Mouse (Mus musculus): Measurements from ENCODE around the gene AU022252.
"Not testable (repeated sequence)": the region's sequence is repeated elsewhere in the genome, so short reads cannot be mapped to it uniquely, and the experiment has no call there.

AU022252 gene

DNA sequence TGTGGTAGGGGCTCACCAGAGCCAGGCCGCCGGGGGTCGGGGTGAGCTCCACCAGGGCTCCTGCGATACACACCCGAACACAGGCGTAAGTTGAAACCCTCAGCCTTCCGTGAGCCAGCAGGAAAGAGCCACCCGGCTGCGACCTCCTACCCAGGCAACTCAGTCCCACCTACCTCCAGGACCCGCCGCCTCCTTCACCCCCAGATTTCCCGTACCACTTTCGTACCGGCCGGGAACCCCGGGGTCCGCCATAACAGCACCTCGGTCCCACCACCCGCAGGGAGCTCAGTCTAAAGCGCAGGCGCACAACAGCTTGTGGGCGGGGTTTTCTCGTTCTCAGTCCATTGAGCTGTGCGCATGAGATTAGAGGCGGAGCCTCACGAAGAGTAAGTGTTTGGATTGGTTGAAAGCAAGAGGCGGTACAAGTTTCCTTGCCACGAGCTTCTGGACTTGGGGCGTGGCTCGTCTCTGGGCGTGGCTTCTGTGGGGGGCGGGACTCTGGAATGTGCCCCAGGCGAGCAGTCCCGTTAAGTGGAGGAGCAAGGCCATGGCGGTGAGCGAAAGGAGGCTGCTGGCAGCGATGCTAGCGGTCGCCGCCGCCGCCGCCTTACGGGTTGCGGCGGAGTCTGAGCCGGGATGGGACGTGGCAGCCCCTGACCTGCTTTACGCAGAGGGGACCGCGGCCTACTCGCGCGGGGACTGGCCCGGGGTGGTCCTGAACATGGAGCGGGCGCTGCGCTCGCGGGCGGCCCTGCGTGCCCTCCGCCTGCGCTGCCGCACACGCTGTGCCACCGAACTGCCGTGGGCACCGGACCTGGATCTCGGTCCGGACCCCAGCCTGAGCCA lies at the start of gene AU022252, which contains the start of gene P3h1:
Gene AU022252 (minus strand): TSS at position 303 of the 846 bp plus-strand sequence.
Gene P3h1 (plus strand): TSS at position 506 of the 846 bp plus-strand sequence.
- DNase-seq (ENCODE audit: low spot score) = peak; percentile 100

DNA sequence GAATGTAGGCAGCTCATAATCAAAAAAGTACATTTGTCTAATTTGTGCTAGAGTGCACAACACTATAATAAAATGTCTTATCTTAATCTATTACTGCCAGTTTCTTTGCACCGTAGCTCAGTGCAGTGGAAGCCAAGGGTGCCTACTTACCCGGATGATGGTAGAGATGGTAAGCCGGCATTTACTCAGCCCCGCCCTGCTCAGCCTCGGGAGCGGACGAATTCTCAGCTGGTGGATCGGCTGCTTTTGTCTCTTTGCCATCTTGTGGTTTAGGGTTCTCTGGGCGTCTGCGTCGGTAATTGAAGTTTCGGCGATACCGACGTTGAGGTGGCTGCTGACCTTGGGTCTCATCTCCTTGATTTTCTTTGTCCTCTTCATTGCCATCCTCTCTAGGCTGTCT lies 46.3 kb upstream of the AU022252 start:
- not testable (repeated sequence) for DNase-seq (ENCODE audit: low spot score)

DNA sequence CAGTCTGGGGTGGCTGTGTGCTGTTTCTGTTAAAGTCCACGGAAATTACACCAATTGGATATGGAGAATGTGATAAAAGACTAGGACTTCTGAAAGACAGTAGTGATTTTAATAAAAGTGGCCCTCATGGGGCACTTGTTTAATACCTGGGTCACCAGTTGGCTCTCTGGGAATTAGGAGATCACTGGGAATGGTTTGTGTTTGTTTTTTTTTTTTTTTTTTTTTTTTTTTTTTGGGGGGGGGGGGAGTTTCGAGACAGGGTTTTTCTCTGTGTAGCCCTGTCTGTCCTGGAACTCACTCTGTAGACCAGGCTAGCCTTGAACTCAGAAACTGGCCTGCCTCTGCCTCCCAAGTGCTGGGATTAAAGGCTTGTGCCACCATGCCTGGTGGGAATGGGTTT lies 43.2 kb upstream of the AU022252 start:
- DNase-seq (ENCODE audit: low spot score) = no peak

DNA sequence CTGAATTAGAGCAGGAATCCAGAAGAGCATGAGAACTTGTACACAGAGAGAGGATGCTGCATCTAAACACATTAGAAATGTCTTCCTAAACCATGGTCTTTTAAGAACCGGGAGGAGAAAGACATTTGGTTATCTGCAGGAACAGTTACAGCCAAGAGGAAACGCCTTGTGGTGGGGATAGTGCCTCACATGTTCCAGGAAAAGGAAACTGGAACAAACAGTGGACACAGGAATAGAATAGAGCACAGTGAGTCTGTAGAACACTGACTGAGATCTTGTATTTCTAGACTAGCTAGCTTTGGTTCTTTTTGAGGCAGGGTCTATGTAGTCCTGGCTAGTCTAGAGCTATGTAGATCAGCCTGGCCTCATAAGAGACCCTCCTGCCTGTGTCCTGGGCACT lies 42.7 kb upstream of the AU022252 start:
- DNase-seq (ENCODE audit: low spot score) = no peak

DNA sequence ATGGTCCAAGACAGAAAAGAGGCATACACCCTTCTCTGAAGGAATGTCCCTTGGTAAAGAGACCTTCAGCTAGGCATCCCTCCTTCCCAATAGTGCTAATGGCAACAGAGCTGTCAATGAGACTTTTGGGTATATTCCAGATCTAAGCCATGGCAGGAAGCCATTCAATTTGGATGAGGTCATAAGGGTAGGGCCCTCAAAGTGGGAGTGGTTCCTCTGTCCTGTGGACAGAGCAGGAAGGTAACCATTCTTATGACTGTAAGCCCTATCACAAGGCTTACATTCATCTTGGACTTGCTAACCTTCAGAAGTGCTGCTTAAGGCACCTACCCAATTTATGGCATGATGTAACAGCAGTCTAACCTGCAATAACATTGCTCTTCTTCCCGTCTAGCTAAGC lies 42.1 kb upstream of the AU022252 start:
- no peak for DNase-seq (ENCODE audit: low spot score)

DNA sequence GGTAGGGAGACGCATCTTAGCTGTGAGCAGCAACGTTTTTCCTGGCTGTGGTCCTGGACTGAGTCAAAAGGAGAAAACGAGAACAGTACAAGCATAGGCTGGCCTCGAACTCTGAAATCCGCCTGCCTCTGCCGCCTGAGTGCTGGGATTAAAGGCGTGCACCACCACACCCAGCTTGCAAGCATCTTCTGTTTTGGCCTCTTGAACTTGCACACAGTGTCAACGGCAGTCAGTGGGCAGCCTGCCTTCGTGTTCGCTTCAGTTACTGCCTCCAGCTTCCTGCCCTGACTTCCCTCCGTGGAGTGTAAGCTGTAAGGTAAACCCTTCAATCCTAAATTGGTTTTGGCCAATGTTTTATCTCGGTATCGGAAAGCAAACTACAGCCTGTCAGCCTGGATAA lies 34.1 kb upstream of the AU022252 start:
- no peak for DNase-seq (ENCODE audit: low spot score)

DNA sequence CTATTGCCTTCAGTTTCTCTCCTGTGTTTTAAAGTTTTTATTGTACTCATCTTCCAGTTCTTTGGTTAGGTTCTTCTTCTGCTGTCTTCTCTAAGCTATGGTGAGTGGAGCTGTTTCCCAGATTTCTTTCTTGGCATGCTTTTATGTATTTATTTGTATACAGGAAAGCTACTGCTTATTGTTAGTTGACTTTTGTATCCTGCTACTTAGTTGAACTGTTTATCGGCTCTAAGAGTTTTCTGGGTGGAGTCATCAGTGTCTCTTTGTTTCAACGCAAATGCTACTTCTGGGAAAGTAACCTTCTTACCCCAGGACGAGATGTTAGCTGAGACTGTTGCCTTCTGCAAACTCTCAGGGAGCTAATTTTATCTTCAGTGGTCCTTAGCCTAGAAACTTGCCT lies 30.9 kb upstream of the AU022252 start:
- no peak for DNase-seq (ENCODE audit: low spot score)

DNA sequence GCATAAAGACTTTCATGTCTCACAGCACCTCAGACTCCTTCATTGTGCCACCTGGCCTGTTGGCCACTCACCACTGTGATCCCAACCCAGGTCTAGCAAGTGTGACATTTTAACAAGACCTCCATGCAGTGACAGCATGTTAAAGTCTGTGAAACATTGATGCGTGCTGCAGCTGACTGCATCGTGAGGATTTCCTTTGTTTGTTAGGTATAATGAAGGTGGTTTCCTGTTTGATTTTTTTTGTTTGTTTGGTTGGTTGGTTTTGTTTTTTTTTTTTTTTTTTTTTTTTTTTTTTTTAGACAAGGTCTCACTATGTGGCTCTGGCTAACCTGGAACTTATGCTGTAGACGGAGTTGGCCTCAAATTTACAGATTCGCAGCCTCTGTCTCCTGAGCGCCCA lies 30.0 kb upstream of the AU022252 start:
- no peak for DNase-seq (ENCODE audit: low spot score)

DNA sequence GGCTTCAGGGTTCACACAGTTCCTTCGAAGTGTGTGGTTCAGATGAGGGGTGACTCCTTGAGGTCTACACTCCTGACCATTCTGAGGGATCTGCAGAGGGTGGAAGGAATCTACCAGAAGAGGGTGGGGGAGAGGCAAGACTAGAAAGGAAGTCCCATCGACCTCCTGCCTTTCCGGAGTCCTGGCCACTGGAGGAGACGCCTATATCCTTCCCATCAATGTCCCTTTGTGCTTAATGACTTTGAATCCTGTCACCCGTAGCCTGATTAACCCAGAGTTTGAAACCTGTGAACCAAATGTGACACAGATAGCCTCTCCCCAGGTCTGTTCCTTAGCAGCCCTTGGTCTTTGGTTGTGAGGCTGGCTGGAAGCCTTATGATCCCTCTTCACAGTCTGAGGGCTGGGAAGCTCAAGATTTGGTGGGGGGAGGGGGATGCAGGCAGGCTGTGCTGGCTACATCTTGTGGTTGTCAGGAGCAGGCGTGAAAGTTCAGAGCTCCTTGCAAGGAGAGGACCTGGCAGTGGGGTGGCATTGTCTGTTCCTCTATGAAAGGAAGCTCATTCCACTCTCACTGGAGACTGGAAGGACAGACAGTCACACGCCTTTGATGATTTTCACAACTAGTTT lies 28.7 kb upstream of the AU022252 start:
- DNase-seq (ENCODE audit: low spot score) = no peak

DNA sequence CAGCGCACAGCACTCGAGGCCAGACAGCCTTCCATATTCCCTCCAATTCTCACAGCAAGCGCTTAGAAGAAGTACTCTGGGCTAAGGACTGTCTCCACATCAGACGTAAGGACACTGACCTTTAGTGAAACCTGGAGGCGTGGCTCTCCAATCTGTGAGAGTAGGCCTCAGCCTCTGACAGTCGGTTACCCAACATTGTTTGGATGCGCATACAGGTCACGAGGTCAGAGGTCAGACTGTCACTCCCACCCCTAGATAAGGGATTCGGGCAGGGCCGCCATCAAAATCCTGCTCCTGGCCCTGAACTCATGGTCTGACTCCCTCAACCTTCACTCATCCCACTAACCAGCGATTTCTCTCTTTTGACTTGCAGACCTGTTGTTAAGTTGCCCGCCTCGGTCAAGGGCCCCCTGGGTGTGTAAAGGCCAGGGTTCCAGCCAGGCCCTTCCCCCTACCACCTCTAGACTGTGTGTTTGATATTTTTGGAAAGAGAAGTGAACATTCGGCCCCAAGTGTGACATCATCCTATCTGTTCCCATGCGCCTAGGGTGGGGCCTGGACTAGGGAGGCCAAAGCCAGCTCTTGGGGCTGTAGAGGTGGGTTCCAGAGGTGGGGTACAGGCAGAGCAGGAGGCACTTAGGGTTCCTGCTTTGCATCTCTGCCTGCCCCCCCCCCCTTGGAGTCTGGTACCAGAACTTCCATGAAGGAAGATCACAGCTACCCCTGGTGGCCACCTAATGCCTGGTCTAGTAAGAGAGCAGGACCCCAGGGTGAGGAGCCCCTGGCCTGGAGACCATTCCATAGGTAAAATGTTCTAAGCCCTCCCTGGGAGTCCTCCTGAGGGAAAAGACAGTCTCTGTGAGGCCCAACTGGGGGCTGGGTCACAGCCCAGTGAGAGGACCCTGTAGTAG lies 27.1 kb upstream of the AU022252 start:
- DNase-seq (ENCODE audit: low spot score) = no peak

DNA sequence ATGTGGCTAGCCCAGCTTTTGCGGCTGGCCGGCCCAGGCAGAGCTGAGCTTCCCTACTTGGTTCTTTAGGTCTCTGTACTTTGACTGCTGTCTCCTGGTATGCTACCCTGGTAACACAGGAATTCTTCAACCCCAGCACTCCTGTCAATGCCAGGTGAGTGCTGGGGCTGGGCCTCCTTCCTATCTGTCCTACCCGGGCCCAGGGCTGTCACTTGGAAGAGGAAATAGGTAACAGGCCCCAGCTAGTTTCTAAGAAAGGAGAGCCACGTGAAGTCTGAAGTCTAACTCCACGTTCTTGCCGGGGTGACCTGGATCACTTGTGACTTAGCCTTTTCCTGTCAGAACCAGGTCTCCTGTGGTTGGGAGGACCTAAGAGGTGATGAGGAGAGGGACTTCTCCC lies 24.6 kb upstream of the AU022252 start:
- DNase-seq (ENCODE audit: low spot score) = no peak

DNA sequence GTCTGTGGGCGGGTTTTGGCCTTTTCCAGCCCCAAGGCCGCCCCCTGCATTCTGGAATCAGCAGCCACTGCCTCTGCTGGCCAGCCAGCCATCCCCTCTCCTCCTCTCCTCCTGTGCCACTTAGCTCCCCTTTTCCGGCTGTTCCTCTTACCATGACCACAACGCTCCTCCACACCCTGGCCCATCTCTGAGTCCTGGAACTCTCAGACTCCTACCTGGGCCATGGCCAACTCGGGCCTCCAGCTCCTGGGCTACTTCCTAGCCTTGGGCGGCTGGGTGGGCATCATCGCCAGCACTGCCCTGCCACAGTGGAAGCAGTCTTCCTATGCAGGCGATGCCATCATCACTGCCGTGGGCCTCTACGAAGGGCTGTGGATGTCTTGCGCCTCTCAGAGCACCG lies 22.8 kb upstream of the AU022252 start, which contains the start of gene Cldn19:
Gene Cldn19 (plus strand): TSS at position 64 of the 400 bp plus-strand sequence.
- no peak for DNase-seq (ENCODE audit: low spot score)

DNA sequence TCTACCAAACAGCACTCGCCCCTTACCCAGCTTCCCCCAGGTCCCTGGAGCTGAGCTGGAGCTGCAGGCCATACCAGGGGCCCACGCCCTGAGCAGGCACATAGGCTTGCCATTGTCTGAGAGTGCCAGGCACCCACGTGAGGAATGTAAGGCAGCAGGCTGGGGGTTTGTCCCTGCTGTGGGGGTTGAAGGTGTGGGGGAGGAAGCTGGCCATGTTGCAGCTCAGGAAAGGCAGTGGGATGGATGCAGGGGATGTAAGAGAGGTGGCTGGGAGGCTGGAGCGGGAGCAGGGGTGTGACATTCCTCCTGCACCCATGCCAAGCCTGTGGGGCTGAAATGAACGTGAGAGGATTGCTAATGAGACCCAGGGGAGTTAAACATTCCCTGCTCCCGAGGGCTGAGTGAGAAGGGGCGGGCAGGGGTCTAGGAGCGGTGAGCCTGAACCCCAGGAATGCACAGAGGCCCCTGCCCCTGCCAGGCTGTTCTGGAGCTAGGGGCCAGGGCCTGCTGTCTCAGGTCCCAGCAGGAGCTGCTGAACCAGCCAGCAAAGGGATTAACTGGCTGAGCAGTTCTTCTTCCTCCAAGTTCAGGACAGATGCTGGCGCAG lies 21.6 kb upstream of the AU022252 start:
- no peak for DNase-seq (ENCODE audit: low spot score)

DNA sequence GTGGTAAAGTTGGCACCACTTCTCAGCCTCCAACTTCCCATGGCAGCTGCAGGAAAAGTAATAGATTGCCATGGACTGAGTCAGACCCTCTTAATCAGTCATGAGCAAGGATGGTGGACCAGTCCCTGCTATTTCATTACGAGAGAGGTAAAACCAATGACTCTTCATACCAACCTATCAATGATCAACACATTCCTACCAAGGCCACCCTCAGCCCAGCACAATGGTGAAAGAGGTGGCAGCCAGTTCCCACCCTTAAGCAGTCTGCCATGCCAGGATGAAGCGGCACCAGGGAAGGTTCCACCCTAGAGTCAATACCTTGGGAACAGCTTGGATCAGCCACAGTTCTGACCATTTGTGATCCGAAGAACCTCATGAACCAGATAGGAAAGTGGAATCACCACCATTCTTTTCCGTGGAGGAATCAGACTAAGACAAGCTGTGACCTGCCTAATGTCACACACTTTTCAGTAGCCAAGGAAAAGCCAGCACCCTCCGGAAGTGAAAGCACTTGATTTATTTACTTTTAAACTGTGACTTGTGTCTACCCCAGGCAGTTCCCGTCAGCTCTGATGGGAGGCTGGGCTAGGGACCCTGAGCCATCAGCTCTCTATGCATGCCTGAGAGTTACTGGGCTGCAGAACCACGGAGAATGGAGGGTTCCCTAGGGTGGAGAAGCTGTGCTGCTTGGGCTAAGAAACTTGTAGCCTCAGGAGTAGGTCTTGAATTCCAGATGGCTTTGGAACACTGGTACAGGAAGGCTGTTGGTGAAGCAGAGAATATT lies 19.7 kb upstream of the AU022252 start:
- DNase-seq (ENCODE audit: low spot score) = no peak

DNA sequence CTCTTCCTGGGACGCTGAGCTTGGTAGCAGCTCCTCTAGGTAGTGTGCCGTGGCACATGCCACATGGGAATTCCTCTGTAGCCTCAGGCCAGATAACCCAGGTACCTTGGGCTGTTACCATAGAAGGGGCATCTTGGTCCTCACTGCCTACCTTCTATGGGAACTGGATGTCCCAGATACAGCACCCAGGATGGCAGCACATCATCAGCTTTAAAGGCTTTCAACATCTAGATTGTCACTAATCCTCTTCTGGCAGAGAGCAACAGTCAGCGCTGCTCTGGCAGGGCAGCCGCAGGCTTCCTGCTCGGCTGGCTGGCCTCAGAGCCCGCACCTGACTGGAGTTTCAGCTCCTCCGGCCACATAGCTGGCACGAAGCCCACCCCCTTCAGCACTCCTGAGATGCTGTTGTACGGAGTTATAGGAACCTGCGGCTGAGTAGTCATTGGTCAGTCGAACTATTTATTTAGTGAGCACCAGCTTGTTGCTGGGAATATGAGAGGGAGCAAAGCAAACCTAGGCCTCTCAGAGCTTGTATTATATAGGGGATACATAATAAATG lies 16.0 kb upstream of the AU022252 start:
- DNase-seq (ENCODE audit: low spot score) = no peak

DNA sequence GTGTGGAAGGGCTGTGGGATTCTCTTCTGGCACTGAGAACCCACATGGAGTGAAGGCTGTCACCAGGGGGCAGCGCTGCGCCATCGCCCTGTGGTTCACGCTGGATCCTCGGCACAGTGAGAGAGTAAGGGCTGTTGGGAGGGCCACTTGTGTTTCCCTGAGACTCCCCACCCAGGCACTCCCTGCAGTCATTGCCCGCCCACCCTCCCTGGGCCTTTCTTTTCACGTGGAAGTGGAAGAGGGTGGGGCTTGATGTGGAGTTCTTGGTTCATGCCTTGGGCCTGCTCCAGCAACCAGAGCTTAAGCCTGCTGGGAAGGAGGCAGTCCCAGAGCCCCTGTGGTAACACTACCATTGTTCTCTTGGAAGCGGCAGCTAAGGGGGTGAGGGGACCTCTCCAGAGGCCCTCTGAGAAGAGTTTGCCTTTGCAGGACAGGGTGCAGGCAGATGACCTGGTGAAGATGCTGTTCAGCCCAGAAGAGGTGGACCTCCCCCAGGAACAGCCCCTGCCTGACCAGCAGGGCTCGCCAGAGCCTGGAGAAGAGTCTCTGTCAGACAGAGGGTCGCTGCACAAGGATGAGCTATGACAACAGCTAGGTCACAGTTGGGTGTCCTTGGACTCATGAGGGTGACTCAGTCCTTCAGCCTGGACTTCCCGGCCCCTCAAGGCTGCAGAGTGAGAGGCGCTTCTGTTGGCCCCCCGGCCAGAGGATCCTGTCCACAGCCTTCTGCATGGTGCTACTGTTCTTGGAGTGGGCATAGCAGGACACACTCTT lies 15.1 kb upstream of the AU022252 start:
- peak; percentile 42 for DNase-seq (ENCODE audit: low spot score)

DNA sequence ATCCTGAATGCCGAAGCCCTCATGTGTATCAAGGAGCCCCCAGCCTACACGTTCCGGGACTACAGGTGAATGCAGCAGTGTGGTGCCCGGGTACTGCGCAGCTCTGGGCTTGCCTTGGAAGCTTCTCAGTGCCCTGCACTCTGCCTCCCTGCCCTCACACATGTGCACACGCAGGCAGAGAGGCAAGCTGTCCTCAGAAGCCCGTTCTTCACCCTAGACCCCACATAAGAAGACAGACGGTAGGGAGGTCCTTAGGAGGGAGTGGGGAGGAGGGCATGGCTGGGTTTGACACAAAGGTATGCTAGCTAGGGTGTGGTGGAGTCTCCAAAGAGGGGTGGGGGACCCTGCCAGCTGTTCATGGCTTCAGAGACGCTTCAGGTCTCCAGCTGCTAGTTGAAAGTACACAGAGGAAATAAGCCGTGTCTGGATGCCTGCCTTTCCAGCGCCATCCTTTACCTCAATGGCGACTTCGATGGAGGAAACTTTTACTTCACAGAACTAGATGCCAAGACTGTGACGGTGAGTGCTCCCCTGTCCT lies 14.2 kb upstream of the AU022252 start:
- no peak for DNase-seq (ENCODE audit: low spot score)

DNA sequence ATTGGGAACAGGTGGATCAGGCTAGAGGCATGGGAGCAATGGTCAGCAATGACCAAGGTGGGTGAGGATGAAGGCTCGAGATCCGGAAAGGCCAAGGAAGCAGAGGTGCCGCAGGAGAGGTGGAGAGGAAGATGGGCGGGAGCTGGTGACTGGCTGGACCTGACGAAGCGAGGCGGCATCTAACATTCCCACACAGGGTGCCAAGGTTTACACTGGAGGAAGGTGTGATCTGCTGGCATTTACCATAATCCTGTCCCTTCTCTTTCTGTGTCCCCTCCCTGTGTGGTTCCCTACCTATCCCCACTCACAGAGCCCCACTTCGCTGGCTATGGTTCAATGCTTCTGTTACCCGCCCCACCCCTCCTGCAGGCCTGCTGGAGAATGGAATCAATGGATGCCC lies 13.4 kb upstream of the AU022252 start:
- DNase-seq (ENCODE audit: low spot score) = no peak

DNA sequence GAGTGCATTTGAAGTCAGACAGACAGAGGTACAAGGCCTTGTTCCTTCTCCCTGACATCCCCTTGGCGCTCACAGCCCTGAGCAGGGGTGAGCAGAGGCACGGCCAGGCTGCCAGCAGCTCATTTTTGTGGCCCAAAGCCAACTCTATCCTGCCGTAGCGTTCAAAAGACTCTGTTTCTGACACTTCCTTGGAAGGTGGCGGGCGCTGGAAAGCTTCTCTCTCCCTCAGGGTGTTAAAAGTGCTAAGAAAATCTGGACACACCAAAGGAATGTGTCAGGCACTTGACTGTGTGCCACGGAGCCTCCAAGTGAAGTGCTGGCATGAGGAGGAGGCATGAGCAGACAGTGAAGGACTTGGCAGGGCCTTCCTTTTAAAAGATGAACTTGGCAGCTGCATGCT lies 13.0 kb upstream of the AU022252 start:
- peak; percentile 51 for DNase-seq (ENCODE audit: low spot score)
